ENCODE assay signal across 17 mouse cellular contexts in genomic region chr9:70283151-70283550, GRCm38 (mm10).
DNase-seq lines count a peak whose midpoint lies in the region; ATAC-seq and TF ChIP-seq lines count a peak whose summit lies in the region.
"Had no signal": no experiment of that assay in that cellular context is flagged by ENCODE, and none has a peak within 500 bp of the region (broad histone marks: within the 10 kb centered on the region; RNA-seq: fewer than 3 reads in every experiment).

No protein-coding gene starts in this region.

- peaks cover 45% of the 10 kb centered on the region for H3K79me2 ChIP-seq in liver, adult 2 months (ENCODE audit: control insufficient read depth, insufficient read depth, low read length)

- no peak overlapping the region for H3K4me3 ChIP-seq in liver, adult 2 months (ENCODE audit: insufficient read depth, low read depth, low read length)
- no peak overlapping the region for H3K4me3 ChIP-seq in liver, embryonic 11.5 days (ENCODE audit: low read depth, low read length)
- H3K4me3 ChIP-seq in testis, adult 2 months (ENCODE audit: control insufficient read depth, low read depth, low read length) = no peak overlapping the region
- H3K4me3 ChIP-seq: embryonic facial prominence, embryonic 10.5 days; erythroblast, embryonic 14.5 days; heart, embryonic 12.5 days; lung, embryonic 15.5 days; neural tube, embryonic 13.5 days had no signal

- WGBS in liver, adult 2 months = 92% methylated on average over 4 of the region's 4 CpGs
- WGBS in liver, embryonic 11.5 days = 79% methylated on average over 4 of the region's 4 CpGs

- peaks cover 9% of the 10 kb centered on the region; the same call in 1 of the 2 replicates for H3K36me3 ChIP-seq in liver, adult 2 months (ENCODE audit: control insufficient read depth, insufficient read depth, low read length)
- H3K36me3 ChIP-seq in liver, embryonic 11.5 days (ENCODE audit: control insufficient read depth, insufficient read depth, low read length) = no peaks in the 10 kb centered on the region
- H3K36me3 ChIP-seq in testis, adult 2 months (ENCODE audit: control insufficient read depth, insufficient read depth, low read length) = no peaks in the 10 kb centered on the region
- H3K36me3 ChIP-seq: heart, embryonic 12.5 days; lung, embryonic 15.5 days; neural tube, embryonic 13.5 days had no signal

- DNase-seq in liver, adult 2 months (ENCODE audit: extremely low read depth, low read depth, low spot score) = no peak
- DNase-seq in liver, embryonic 11.5 days (ENCODE audit: low spot score) = no peak
- DNase-seq in ES-CJ7 (ENCODE audit: low read depth, low spot score) = peak; percentile 81
- DNase-seq in R1 (ENCODE audit: low read depth, low spot score) = peak; percentile 93
- no peak for DNase-seq in retina, postnatal 1 day
- no peak for DNase-seq in gastrocnemius, postnatal 25 days
- DNase-seq: adrenal gland, postnatal 36 days; cerebellum, postnatal 36 days; heart, postnatal 36 days; kidney, adult 9 months had no signal

- H3K9ac ChIP-seq in liver, adult 2 months (ENCODE audit: low read depth, low read length) = no peak overlapping the region
- no peak overlapping the region for H3K9ac ChIP-seq in liver, embryonic 11.5 days (ENCODE audit: low read depth, low read length)
- H3K9ac ChIP-seq: heart, embryonic 12.5 days; lung, embryonic 15.5 days; neural tube, embryonic 13.5 days had no signal

- TF ChIP-seq CTCF in liver, adult 2 months (IDR thresholded peaks at IDR 0.05; ENCODE audit: low read depth, low read length) = peak; percentile 40
- peak; percentile 61; the same call in 1 of the 2 replicates for TF ChIP-seq CTCF in testis, adult 2 months (IDR thresholded peaks at IDR 0.05; ENCODE audit: control insufficient read depth, insufficient read depth, insufficient replicate concordance, low read depth, low read length)

- ATAC-seq in liver, embryonic 11.5 days (replicated peaks; ENCODE audit: low FRiP score) = no peak
- ATAC-seq: hindbrain, postnatal 0 days had no signal

- no peak overlapping the region for H3K4me2 ChIP-seq in liver, embryonic 11.5 days
- H3K4me2 ChIP-seq: heart, embryonic 12.5 days; lung, embryonic 15.5 days; neural tube, embryonic 13.5 days had no signal

- H3K27me3 ChIP-seq in liver, adult 2 months (ENCODE audit: control insufficient read depth, insufficient read depth, low read length) = no peaks in the 10 kb centered on the region
- no peaks in the 10 kb centered on the region for H3K27me3 ChIP-seq in liver, embryonic 11.5 days (replicated peaks; ENCODE audit: control insufficient read depth, insufficient read depth, low read length)
- no peaks in the 10 kb centered on the region for H3K27me3 ChIP-seq in testis, adult 2 months (ENCODE audit: control insufficient read depth, insufficient read depth, low read length)
- H3K27me3 ChIP-seq: heart, embryonic 12.5 days; lung, embryonic 15.5 days; neural tube, embryonic 13.5 days had no signal

- H3K9me3 ChIP-seq in liver, embryonic 11.5 days (ENCODE audit: control insufficient read depth, low read length) = no peaks in the 10 kb centered on the region
- H3K9me3 ChIP-seq: embryonic facial prominence, embryonic 10.5 days; heart, embryonic 12.5 days; lung, embryonic 15.5 days; neural tube, embryonic 13.5 days had no signal

- H3K27ac ChIP-seq in liver, adult 2 months (replicated peaks; ENCODE audit: insufficient read depth, low read depth, low read length) = no peak overlapping the region
- no peak overlapping the region for H3K27ac ChIP-seq in liver, embryonic 11.5 days (ENCODE audit: low read depth, low read length)
- H3K27ac ChIP-seq in testis, adult 2 months (ENCODE audit: control insufficient read depth, insufficient read depth, low read depth, low read length) = no peak overlapping the region
- H3K27ac ChIP-seq: embryonic facial prominence, embryonic 10.5 days; hindbrain, postnatal 0 days; lung, embryonic 15.5 days; neural tube, embryonic 13.5 days had no signal

- no peak for TF ChIP-seq POLR2A in liver, adult 2 months (IDR thresholded peaks at IDR 0.05; ENCODE audit: extremely low read depth, insufficient read depth, low read length)
- TF ChIP-seq POLR2A in testis, adult 2 months (IDR thresholded peaks at IDR 0.05; ENCODE audit: control insufficient read depth, low read depth, low read length) = no peak

- H3K4me1 ChIP-seq in liver, adult 2 months (ENCODE audit: control insufficient read depth, insufficient read depth, low read length) = peaks cover 3% of the 10 kb centered on the region; the same call in 1 of the 2 replicates
- H3K4me1 ChIP-seq in liver, embryonic 11.5 days (replicated peaks; ENCODE audit: control insufficient read depth, insufficient read depth, low read length) = no peaks in the 10 kb centered on the region
- no peaks in the 10 kb centered on the region; the same call in 1 of the 2 replicates for H3K4me1 ChIP-seq in testis, adult 2 months (ENCODE audit: control insufficient read depth, insufficient read depth, low read length)
- H3K4me1 ChIP-seq: embryonic facial prominence, embryonic 10.5 days; neural tube, embryonic 13.5 days had no signal

Comparison
In these comparisons a context has a peak if more than half of its experiments do, and no peak if none do; other contexts are left out.
1. DNase-seq: peak in ES-CJ7 (single experiment) and R1 (single experiment); none in liver, adult 2 months (single experiment), liver, embryonic 11.5 days (single experiment), retina, postnatal 1 day (single experiment) and gastrocnemius, postnatal 25 days (single experiment).